Mouse (Mus musculus) C2C12 (cell line): ENCODE results near the gene Efhd1. TPM values are rescaled to one million over a fixed set of nuclear protein-coding genes. Genes with fewer than 3 reads are reported as not detected.
A peak's percentile ranks its signal among the peaks of the same experiment; 100 is the strongest.

Source experiments
- H3K27me3 ChIP-seq: one replicate; pipeline ENCODE4 v1.6.1; 2011; ENCODE audit not compliant: control insufficient read depth, insufficient read depth, insufficient read length
- H3K36me3 ChIP-seq: one replicate; pipeline ENCODE4 v1.6.1; 2011; ENCODE audit not compliant: control insufficient read depth, insufficient read depth
- H3K4me3 ChIP-seq: one replicate; pipeline ENCODE4 v1.5.1; 2011; ENCODE audit warnings: mild to moderate bottlenecking, control low read depth; ENCODE audit not compliant: poor library complexity, insufficient read depth, severe bottlenecking
- H3K79me2 ChIP-seq: one replicate; pipeline ENCODE4 v1.6.1; 2011; ENCODE audit not compliant: control insufficient read depth, insufficient read depth
- H3K79me3 ChIP-seq: one replicate; pipeline ENCODE4 v1.6.1; 2011; ENCODE audit warnings: low read depth, control low read depth
- H3ac ChIP-seq: one replicate; pipeline ENCODE3; 2011; ENCODE audit warnings: low read depth; ENCODE audit not compliant: control insufficient read depth, insufficient read length
- CEBPB ChIP-seq: IDR thresholded peaks from one replicate; pipeline ENCODE4 v1.6.1; 2011; ENCODE audit warnings: low read depth, mild to moderate bottlenecking, control low read depth, moderate library complexity
- CTCF ChIP-seq: IDR thresholded peaks from one replicate; pipeline ENCODE4 v1.5.1; 2011; ENCODE audit not compliant: control insufficient read depth, insufficient read depth, insufficient read length
- FOSL1 ChIP-seq: IDR thresholded peaks from one replicate; pipeline ENCODE4 v1.8.0; 2011; ENCODE audit warnings: mild to moderate bottlenecking, low read length; ENCODE audit not compliant: poor library complexity, insufficient read depth, severe bottlenecking
- MAX ChIP-seq: IDR thresholded peaks from one replicate; pipeline ENCODE4 v1.6.1; 2011; ENCODE audit warnings: mild to moderate bottlenecking, control low read depth
- MYOD1 ChIP-seq: IDR thresholded peaks from one replicate; pipeline ENCODE4 v1.6.1; 2011; ENCODE audit warnings: low read depth; ENCODE audit not compliant: control insufficient read depth, insufficient read length
- MYOG ChIP-seq: IDR thresholded peaks from one replicate; pipeline ENCODE4 v1.6.1; 2011; ENCODE audit not compliant: control insufficient read depth, insufficient read length; ENCODE audit errors: extremely low read depth
- USF1 ChIP-seq: IDR thresholded peaks from one replicate; pipeline ENCODE4 v1.6.1; 2011; ENCODE audit warnings: low read depth, mild to moderate bottlenecking, control low read depth, moderate library complexity
- long read RNA-seq, 2 experiments: library from polyadenylated mRNA; unstranded; transcript quantifications; one replicate each; pipeline ENCODE4 v2.0.0; 2019 to 2020
- polyA plus RNA-seq: library from polyadenylated mRNA; unstranded; fragments of >200 nt; fragmentation: generic; extraction: Trizol; gene quantifications from one replicate; pipeline ENCODE4 v1.2.1, GENCODE M21; 2012; ENCODE audit warnings: missing spikeins

The Efhd1 gene
- 0.25 TPM for polyA plus RNA-seq
- long read RNA-seq, experiment 1, transcript Efhd1-201 (4 exons, 1,854 nt), result major isoform, 17 of 19 reads
- long read RNA-seq, experiment 1, partial matches to known transcripts, result 0 of 19 reads
- long read RNA-seq, experiment 1, other reads (novel, unspliced or antisense), result 0 of 19 reads
- long read RNA-seq, experiment 2, result 0 reads

DNA sequence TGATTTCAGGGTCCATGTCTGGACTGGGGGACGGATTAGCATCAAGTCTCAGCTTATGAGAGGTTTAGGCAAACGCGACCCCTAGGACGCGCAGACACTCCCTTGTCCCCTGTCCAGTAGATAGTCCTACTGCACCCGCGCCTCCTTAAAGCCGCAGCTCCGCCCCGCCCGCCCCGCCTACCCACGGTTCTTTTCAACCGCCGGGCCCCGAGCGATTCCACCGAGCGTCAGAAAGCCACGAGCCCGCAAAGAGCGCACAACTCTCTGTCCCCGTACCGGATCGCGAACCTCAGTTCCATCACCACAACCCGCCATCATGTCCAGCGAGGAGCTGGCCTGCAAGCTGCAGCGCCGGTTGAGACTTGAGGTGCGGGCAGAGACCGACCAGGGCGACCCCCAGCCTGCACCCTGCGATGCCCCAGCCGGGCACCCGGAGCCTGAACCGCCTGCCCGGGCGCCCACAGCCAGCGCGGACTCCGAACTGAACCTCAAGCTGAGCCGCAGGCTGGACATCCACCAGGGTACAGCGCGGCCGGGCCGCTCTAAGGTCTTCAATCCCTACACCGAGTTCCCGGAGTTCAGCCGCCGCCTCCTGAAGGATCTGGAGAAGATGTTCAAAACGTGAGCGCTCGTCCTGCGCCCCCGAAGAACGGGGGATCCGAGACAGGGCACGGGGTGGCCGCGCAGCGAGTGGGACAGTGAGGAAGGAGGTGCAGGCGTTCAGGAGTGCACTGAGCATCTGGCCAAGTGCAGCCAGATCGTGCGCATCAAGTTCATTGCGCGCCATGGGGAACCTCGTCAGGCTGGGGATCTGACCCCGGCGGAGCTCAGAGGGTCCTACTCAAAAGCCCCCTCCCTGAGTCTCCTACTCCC is at the start of gene Efhd1:
TSS of gene Efhd1 (plus strand) at position 230 of the 873 bp plus-strand sequence.
- H3ac ChIP-seq, result peak within 1 kb of the TSS; percentile 88
- H3K79me2 ChIP-seq, result no peaks in the 10 kb centered on the region
- H3K79me3 ChIP-seq, result no peaks in the 10 kb centered on the region
- no peaks in the 10 kb centered on the region for H3K36me3 ChIP-seq
- peaks cover 14% of the 10 kb centered on the region for H3K27me3 ChIP-seq
- peak within 1 kb of the TSS; percentile 2 for H3K4me3 ChIP-seq
- no peak for TF ChIP-seq MAX
- TF ChIP-seq MYOD1, result no peak
- no peak for TF ChIP-seq FOSL1
- TF ChIP-seq MYOG, result no peak
- no peak for TF ChIP-seq CEBPB
- no peak for TF ChIP-seq CTCF

- Histone ChIP-seq H3K4me3 (peak overlapping the region; percentile 92), H3K79me2 (peaks cover 61% of the 10 kb centered on the region), H3K36me3 (peaks cover 33% of the 10 kb centered on the region), H3K79me3 (peaks cover 55% of the 10 kb centered on the region), H3K27me3 (no peaks in the 10 kb centered on the region), H3ac (peak overlapping the region; percentile 68)
- TF ChIP-seq MYOG (no peak), MYOD1 (no peak), USF1 (no peak), CTCF (no peak), MAX (no peak), CEBPB (no peak), FOSL1 (no peak)
These were observed 49.4 kb upstream of the Efhd1 start for GRCm38 (mm10) chr1:87214748-87215147.

GRCm38 (mm10) chr1:87217938-87218337 is 46.2 kb upstream of the Efhd1 start:
- Histone ChIP-seq H3K79me2 (peaks cover 85% of the 10 kb centered on the region), H3ac (no peak overlapping the region), H3K27me3 (no peaks in the 10 kb centered on the region), H3K36me3 (peaks cover 63% of the 10 kb centered on the region), H3K79me3 (peaks cover 64% of the 10 kb centered on the region), H3K4me3 (no peak overlapping the region)
- TF ChIP-seq MYOD1 (no peak), CTCF (peak; percentile 17)

- TF ChIP-seq MYOG (no peak), FOSL1 (no peak), USF1 (no peak), MAX (no peak), MYOD1 (no peak), CEBPB (no peak), CTCF (no peak)
- H3K79me3 ChIP-seq, result peaks cover 6% of the 10 kb centered on the region
- H3K27me3 ChIP-seq, result no peaks in the 10 kb centered on the region
- no peak overlapping the region for H3ac ChIP-seq
- H3K4me3 ChIP-seq, result no peak overlapping the region
- peaks cover 94% of the 10 kb centered on the region for H3K36me3 ChIP-seq
- peaks cover 14% of the 10 kb centered on the region for H3K79me2 ChIP-seq
These were observed 38.4 kb upstream of the Efhd1 start for GRCm38 (mm10) chr1:87225739-87226138.

DNA sequence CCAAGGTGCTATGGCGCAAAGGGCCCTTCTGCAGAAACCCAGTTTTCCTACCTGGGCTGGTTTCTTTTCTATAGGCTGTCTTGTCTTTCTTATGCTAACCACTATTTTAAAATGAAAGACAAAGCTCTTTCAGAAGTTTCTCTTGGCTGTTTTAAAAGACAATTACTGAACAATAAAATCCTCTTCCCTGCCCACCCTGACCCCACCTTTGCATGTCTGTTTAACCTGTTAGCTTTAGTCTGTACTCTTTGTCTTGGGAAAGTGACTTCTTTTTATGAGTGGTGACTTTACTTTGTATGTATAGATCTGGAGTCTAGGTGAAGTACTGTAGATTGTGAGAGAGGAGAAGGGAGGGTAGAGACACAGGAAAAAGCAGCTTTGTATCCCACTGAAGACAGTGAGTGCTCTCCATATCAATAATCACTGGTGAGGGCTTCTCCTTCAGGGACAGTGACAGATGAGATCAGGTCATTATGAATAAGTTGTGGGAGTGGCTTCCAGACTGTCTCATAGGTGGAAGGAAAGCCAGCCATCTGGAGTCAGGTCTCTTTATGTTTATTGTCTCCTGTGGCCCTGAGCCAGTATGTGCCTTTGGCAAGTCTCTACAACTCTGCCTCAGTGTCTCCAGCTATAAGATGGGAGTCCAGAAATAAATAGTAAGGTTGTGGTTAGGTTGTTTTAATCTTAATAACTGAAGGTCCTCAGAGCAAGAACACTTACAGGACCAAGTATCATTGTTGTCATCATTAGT is 37.6 kb upstream of the Efhd1 start:
- peaks cover 8% of the 10 kb centered on the region for H3K79me2 ChIP-seq
- TF ChIP-seq USF1, result no peak
- no peak overlapping the region for H3K4me3 ChIP-seq
- peaks cover 94% of the 10 kb centered on the region for H3K36me3 ChIP-seq
- peaks cover 4% of the 10 kb centered on the region for H3K79me3 ChIP-seq
- H3K27me3 ChIP-seq, result no peaks in the 10 kb centered on the region
- no peak overlapping the region for H3ac ChIP-seq

DNA sequence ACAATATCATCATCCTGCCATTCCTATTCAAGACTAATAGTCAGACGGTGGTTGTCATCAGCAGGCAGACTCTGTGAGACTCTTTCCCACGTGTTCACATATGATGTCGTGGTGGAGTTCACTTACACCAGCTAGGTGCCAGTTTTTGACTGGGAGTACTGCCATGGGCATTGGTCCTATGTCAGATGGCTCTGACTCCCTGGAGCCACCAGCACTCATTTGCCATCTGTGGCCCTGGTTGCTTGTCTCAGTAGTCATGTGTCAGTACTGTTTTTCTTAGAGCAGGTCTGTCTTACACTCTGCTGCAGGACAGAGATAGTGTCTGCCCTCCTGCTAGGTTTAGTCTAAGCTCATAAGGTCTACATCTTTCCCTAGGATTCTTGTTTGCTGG is 37.0 kb upstream of the Efhd1 start:
- no peak for TF ChIP-seq MYOD1
- no peak for TF ChIP-seq FOSL1
- no peak for TF ChIP-seq CEBPB
- TF ChIP-seq MYOG, result no peak
- TF ChIP-seq MAX, result no peak
- no peak for TF ChIP-seq CTCF
- TF ChIP-seq USF1, result no peak
- Histone ChIP-seq H3ac (no peak overlapping the region), H3K27me3 (no peaks in the 10 kb centered on the region), H3K79me3 (peaks cover 4% of the 10 kb centered on the region), H3K36me3 (peaks cover 91% of the 10 kb centered on the region), H3K79me2 (peaks cover 3% of the 10 kb centered on the region), H3K4me3 (no peak overlapping the region)
